Mouse (Mus musculus): ENCODE measurements around the gene Lgals3bp. TPM values are rescaled to one million over a fixed set of nuclear protein-coding genes. Genes with fewer than 3 reads are reported as not detected.
A peak's percentile ranks its signal among the peaks of the same experiment; 100 is the strongest.

The Lgals3bp gene
- polyA plus RNA-seq, 1 experiment from 2014 or later, result 4.4 TPM

GRCm38 (mm10) chr11:118427266-118427779 lies 25.4 kb upstream of the Lgals3bp start:
- Histone ChIP-seq H3K4me3 (ENCODE audit: low read depth, low read length) (no peak overlapping the region), H3K36me3 (ENCODE audit: control insufficient read depth, insufficient read depth, low read length) (no peaks in the 10 kb centered on the region), H3K27me3 (ENCODE audit: control insufficient read depth, insufficient read depth, low read depth, low read length) (no peaks in the 10 kb centered on the region; the same call in 1 of the 2 replicates), H3K4me1 (ENCODE audit: control insufficient read depth, insufficient read depth, low read length) (peaks cover 25% of the 10 kb centered on the region), H3K9ac (ENCODE audit: low read depth, low read length) (peak overlapping the region; percentile 32; the same call in 1 of the 2 replicates), H3K27ac (ENCODE audit: low read length) (no peak overlapping the region), H3K4me2 (ENCODE audit: low read length) (peak overlapping the region; percentile 50), H3K9me3 (replicated peaks; ENCODE audit: control insufficient read depth, low read length, poor library complexity, severe bottlenecking) (no peaks in the 10 kb centered on the region)
- 33% methylated on average over 3 of the region's 3 CpGs for WGBS
- ATAC-seq, result no peak

DNA sequence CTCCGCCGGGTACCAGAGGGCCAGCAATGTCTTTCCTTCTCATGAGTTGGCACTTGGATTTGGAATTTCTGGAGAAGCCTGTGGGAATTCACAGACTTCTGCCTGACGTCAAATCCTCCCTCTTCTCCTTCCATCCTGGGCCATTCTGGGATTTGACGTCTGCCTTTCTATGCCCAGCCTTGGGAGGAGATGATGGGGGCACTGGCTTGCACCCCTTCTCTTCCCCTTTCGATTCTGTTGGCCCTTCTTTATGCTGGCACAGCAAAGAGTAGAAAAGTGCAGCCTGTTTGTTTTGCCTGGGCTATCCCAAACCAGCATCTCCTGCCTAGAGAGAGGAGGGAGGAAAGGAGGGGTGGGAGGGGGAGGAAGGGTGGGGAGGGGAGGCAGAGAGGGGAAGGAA lies 24.9 kb upstream of the Lgals3bp start:
- H3K4me1 ChIP-seq (ENCODE audit: control insufficient read depth, insufficient read depth, low read length), result peaks cover 25% of the 10 kb centered on the region
- WGBS, result 72% methylated on average over 5 of the region's 5 CpGs
- H3K27me3 ChIP-seq (ENCODE audit: control insufficient read depth, insufficient read depth, low read depth, low read length), result no peaks in the 10 kb centered on the region; the same call in 1 of the 2 replicates
- H3K4me2 ChIP-seq (ENCODE audit: low read length), result no peak overlapping the region
- ATAC-seq, result no peak
- no peak overlapping the region for H3K4me3 ChIP-seq (ENCODE audit: low read depth, low read length)
- H3K27ac ChIP-seq (ENCODE audit: low read length), result no peak overlapping the region
- H3K36me3 ChIP-seq (ENCODE audit: control insufficient read depth, insufficient read depth, low read length), result no peaks in the 10 kb centered on the region
- H3K9ac ChIP-seq (ENCODE audit: low read depth, low read length), result no peak overlapping the region
- H3K9me3 ChIP-seq (replicated peaks; ENCODE audit: control insufficient read depth, low read length, poor library complexity, severe bottlenecking), result no peaks in the 10 kb centered on the region

DNA sequence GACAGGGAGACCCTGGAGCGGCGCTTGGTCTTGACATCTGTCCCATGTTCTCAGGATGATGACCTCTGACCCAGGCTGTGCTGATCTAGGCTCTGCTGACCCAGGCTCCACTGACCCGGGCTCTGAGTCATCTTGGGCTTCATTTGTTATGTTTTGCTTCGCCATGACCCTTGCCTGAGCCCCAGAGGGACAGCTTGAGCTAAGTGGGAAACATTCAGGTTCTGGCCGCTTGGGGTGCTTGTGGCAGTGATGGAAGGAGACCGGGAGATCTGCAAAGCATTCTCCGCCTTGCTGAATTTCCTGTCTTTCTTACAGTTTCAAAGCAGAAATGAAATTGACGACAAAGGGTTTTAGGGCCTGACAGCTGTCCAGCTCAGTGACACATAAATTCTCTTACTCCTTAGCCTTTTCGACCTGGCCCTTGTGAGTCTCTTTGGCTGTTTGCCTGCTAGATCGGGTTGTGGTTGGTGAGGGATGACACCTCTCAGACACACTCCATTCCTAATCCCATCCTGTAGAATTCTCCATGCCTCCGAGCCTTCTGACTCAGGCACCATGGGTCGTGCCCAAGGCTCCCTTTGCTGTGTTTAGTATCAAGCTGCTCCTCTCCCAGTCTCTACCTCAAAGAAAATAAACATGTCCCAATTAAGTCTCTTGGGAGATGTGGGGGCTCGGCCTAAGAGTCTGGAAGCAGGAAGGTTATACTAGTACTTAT lies 22.9 kb upstream of the Lgals3bp start:
- no peaks in the 10 kb centered on the region for H3K36me3 ChIP-seq (ENCODE audit: control insufficient read depth, insufficient read depth, low read length)
- no peaks in the 10 kb centered on the region; the same call in 1 of the 2 replicates for H3K27me3 ChIP-seq (ENCODE audit: control insufficient read depth, insufficient read depth, low read depth, low read length)
- 0 out of 2 replicates have a peak overlapping the region, but pooled peaks have one; percentile 6 for H3K9ac ChIP-seq (ENCODE audit: low read depth, low read length)
- peaks cover 25% of the 10 kb centered on the region for H3K4me1 ChIP-seq (ENCODE audit: control insufficient read depth, insufficient read depth, low read length)
- H3K27ac ChIP-seq (ENCODE audit: low read length), result no peak overlapping the region
- ATAC-seq, result no peak
- 69% methylated on average over 13 of the region's 13 CpGs for WGBS
- H3K4me3 ChIP-seq (ENCODE audit: low read depth, low read length), result no peak overlapping the region
- H3K9me3 ChIP-seq (replicated peaks; ENCODE audit: control insufficient read depth, low read length, poor library complexity, severe bottlenecking), result no peaks in the 10 kb centered on the region
- no peak overlapping the region for H3K4me2 ChIP-seq (ENCODE audit: low read length)

DNA sequence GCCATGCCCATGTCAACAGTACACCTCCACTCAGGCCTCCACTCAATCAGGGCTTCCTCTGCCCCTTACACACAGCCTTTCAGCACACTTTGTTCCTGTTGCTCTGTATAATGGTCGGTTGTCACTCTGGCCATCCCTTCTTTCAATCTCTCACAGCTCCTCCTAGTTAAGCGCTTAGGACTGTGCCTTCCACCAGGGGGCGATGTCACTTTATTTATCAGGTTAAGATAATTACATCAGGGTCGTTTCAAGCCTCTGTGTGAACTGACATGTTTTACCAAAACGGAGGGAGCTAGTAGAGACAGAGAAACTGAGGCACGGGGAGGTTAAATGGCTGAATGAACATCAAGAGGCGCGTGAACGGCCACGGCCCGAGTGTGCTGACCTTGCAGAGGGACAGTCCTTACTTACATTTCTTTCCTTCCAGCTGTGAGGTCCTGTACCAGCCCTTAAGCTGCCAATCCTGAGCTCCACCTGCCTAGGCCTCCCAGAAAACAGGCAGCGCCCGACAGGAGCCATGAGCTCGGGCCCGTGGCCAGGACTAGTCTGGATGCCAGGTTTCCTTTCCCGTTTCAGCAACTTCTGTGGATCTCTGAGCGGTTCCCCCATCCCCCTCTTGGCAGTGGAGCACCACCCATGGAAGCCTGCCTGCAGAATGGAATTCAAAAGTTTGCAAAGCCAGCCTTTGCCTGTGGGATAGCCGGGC lies 21.5 kb upstream of the Lgals3bp start:
- 3% methylated on average over 18 of the region's 18 CpGs for WGBS
- H3K27ac ChIP-seq (ENCODE audit: low read length), result no peak overlapping the region; the same call in none of the 2 replicates

DNA sequence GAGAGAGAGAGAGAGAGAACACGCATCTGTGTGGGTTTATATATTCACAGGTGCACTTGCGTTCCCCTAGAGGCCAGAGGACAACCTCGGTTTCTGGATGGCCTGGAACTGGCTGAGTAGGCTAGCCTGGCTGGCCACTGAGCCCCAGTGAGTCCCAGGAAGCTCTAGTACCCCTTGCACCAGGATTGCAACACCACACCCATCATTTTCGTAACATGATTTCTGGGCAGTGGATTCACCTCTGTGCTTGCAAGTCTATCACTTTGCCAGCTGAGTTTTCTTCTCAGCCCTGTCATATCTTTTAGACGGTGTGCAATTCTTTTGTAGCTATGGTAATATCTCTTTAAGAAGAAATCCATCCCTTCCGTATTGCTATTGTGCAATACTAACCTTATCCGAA lies 18.4 kb upstream of the Lgals3bp start:
- Histone ChIP-seq H3K4me2 (ENCODE audit: low read length) (no peak overlapping the region), H3K36me3 (ENCODE audit: control insufficient read depth, insufficient read depth, low read length) (no peaks in the 10 kb centered on the region), H3K27ac (ENCODE audit: low read length) (no peak overlapping the region), H3K9ac (ENCODE audit: low read depth, low read length) (no peak overlapping the region), H3K4me1 (ENCODE audit: control insufficient read depth, insufficient read depth, low read length) (peaks cover 35% of the 10 kb centered on the region), H3K4me3 (ENCODE audit: low read depth, low read length) (no peak overlapping the region), H3K9me3 (replicated peaks; ENCODE audit: control insufficient read depth, low read length, poor library complexity, severe bottlenecking) (no peaks in the 10 kb centered on the region), H3K27me3 (ENCODE audit: control insufficient read depth, insufficient read depth, low read depth, low read length) (no peaks in the 10 kb centered on the region)
- ATAC-seq, result no peak
- 80% methylated on average over 7 of the region's 7 CpGs for WGBS

More for the DNA sequence above, 21.5 kb upstream of the Lgals3bp start:
- Histone ChIP-seq H3K27me3 (ENCODE audit: control insufficient read depth, insufficient read depth, low read depth, low read length) (no peaks in the 10 kb centered on the region; the same call in 1 of the 2 replicates), H3K36me3 (ENCODE audit: control insufficient read depth, insufficient read depth, low read length) (no peaks in the 10 kb centered on the region), H3K9ac (ENCODE audit: low read depth, low read length) (peak overlapping the region; percentile 45), H3K4me3 (ENCODE audit: low read depth, low read length) (no peak overlapping the region), H3K4me1 (ENCODE audit: control insufficient read depth, insufficient read depth, low read length) (peaks cover 23% of the 10 kb centered on the region), H3K9me3 (replicated peaks; ENCODE audit: control insufficient read depth, low read length, poor library complexity, severe bottlenecking) (no peaks in the 10 kb centered on the region), H3K4me2 (ENCODE audit: low read length) (peak overlapping the region; percentile 39)
- ATAC-seq, result no peak; the same call in 1 of the 2 replicates

DNA sequence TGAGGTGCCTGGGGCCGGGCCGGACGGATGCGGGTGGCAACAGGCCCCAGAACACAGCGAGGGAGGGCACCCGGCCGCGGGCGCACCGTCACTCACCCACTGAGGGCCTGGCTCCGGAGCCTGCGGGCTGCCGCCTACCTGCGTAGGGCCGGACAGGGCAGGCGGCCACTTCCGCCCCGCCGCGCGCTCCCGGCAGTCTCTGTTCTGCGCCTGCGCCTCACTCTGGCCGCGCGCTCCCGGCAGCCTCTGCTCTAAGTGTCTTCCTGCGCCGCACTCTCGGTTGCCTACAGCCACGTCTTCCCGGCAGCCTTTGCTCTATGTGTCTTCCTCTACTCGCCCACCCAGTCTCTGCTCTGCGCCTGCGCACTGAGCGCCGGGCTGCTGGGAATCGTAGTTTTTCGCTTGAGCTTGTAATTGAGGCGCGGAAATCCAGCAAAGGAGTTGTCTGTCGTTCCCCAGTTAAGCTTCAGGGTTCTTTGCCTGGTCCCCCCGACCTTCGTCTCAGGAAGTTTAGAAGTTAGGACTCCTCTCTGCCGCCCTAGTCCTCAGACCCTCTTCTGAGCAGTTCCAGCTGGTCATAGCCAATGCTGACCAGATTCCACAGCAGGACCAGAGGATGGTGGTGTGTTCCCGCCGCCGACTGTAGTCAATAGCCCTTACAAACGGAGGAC lies 17.1 kb upstream of the Lgals3bp start, which contains the start of gene Cant1:
Gene Cant1 (minus strand): TSS at position 253 of the 671 bp plus-strand sequence.
- peak within 1 kb of the TSS; percentile 94 for H3K9ac ChIP-seq (ENCODE audit: low read depth, low read length)
- H3K9me3 ChIP-seq (replicated peaks; ENCODE audit: control insufficient read depth, low read length, poor library complexity, severe bottlenecking), result no peaks in the 10 kb centered on the region
- H3K4me1 ChIP-seq (ENCODE audit: control insufficient read depth, insufficient read depth, low read length), result peaks cover 33% of the 10 kb centered on the region
- no peaks in the 10 kb centered on the region for H3K36me3 ChIP-seq (ENCODE audit: control insufficient read depth, insufficient read depth, low read length)
- H3K27me3 ChIP-seq (ENCODE audit: control insufficient read depth, insufficient read depth, low read depth, low read length), result no peaks in the 10 kb centered on the region
- peak within 1 kb of the TSS; percentile 96 for H3K4me2 ChIP-seq (ENCODE audit: low read length)
- H3K4me3 ChIP-seq (ENCODE audit: low read depth, low read length), result peak within 1 kb of the TSS; percentile 93
- peak within 1 kb of the TSS; percentile 78 for H3K27ac ChIP-seq (ENCODE audit: low read length)
- ATAC-seq, result peak; percentile 96
- WGBS, result 1% methylated on average over 42 of the region's 50 CpGs

DNA sequence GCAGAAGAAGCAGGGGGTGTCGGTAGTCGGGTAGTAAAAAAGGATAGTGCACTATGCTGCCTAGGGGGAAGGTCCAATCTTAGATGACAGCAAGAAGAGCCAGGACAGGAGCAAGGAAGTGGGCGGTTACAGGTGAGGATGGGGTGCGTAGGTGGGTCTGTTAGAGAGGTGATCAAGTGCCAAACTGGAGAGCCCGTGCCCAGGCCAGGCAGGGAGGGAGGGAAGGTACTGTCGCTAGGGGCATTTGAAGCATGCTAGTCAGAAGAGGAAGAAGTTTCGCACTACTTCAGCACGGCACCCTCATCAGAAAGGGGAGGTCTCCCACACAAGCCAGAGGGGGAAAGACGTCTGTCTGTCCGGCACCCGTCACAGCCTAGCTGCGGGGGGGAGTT lies 16.5 kb upstream of the Lgals3bp start:
- peak overlapping the region; percentile 93 for H3K4me3 ChIP-seq (ENCODE audit: low read depth, low read length)
- no peaks in the 10 kb centered on the region for H3K9me3 ChIP-seq (replicated peaks; ENCODE audit: control insufficient read depth, low read length, poor library complexity, severe bottlenecking)
- peak; percentile 60 for ATAC-seq
- no peaks in the 10 kb centered on the region for H3K27me3 ChIP-seq (ENCODE audit: control insufficient read depth, insufficient read depth, low read depth, low read length)
- 4% methylated on average over 12 of the region's 12 CpGs for WGBS
- peak overlapping the region; percentile 78 for H3K27ac ChIP-seq (ENCODE audit: low read length)
- H3K4me1 ChIP-seq (ENCODE audit: control insufficient read depth, insufficient read depth, low read length), result peaks cover 28% of the 10 kb centered on the region
- no peaks in the 10 kb centered on the region for H3K36me3 ChIP-seq (ENCODE audit: control insufficient read depth, insufficient read depth, low read length)
- peak overlapping the region; percentile 96 for H3K4me2 ChIP-seq (ENCODE audit: low read length)
- peak overlapping the region; percentile 94 for H3K9ac ChIP-seq (ENCODE audit: low read depth, low read length)

DNA sequence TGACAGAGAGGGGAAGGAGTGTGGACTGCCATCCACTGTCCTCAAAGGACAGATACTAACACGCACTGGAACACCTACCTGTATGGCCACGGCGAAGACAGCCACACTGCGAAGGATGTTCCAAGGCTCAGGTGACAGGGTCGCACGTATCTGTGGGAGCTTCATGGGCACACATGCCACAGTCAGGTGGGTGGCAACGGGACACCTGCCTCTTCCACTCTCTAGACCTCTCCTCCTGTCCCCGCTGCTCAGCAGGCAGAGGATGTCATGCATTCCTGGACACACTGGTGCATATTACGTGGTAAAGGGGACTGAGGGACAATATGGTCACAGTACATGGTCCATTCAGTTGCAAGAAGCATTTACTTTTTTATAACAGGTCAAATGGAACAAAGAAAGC lies 15.6 kb upstream of the Lgals3bp start:
- Histone ChIP-seq H3K27me3 (ENCODE audit: control insufficient read depth, insufficient read depth, low read depth, low read length) (no peaks in the 10 kb centered on the region), H3K4me2 (ENCODE audit: low read length) (peak overlapping the region; percentile 96), H3K27ac (ENCODE audit: low read length) (no peak overlapping the region), H3K9me3 (replicated peaks; ENCODE audit: control insufficient read depth, low read length, poor library complexity, severe bottlenecking) (no peaks in the 10 kb centered on the region), H3K4me1 (ENCODE audit: control insufficient read depth, insufficient read depth, low read length) (peaks cover 24% of the 10 kb centered on the region), H3K36me3 (ENCODE audit: control insufficient read depth, insufficient read depth, low read length) (no peaks in the 10 kb centered on the region), H3K4me3 (ENCODE audit: low read depth, low read length) (no peak overlapping the region), H3K9ac (ENCODE audit: low read depth, low read length) (peak overlapping the region; percentile 94; the same call in 1 of the 2 replicates)
- WGBS, result 94% methylated on average over 9 of the region's 9 CpGs
- no peak for ATAC-seq
